Mouse (Mus musculus) midbrain, embryonic 12.5 days (tissue): ENCODE data around the gene Olfr920. TPM values are rescaled to one million over a fixed set of nuclear protein-coding genes. Genes with fewer than 3 reads are reported as not detected.

ENCODE experiments used
- polyA plus RNA-seq: library from polyadenylated mRNA; unstranded; fragments of >200 nt; fragmentation: Nextera tagmentation; extraction: Ambion mirVana; gene quantifications from 2 replicates; pipeline ENCODE4 v1.2.1, GENCODE M21; 2016

Olfr920 gene
- polyA plus RNA-seq, 1 experiment from 2014 or later: not detected

Other genes starting within 250 kb of the Olfr920 start
- gene Olfr911-ps1, start 230.7 kb upstream of the Olfr920 start, polyA plus RNA-seq: not detected in 2 replicates
- not detected in 2 replicates for gene Olfr910, start 214.4 kb upstream of the Olfr920 start, polyA plus RNA-seq
- gene Olfr912, start 172.1 kb upstream of the Olfr920 start, polyA plus RNA-seq: not detected in 2 replicates
- not detected in 2 replicates for gene Olfr913, start 159.5 kb upstream of the Olfr920 start, polyA plus RNA-seq
- gene Olfr914, start 147.2 kb upstream of the Olfr920 start, polyA plus RNA-seq: not detected in 2 replicates
- not detected in 2 replicates for gene Olfr916, start 92.4 kb upstream of the Olfr920 start, polyA plus RNA-seq
- gene Olfr917, start 86.5 kb upstream of the Olfr920 start, polyA plus RNA-seq: not detected in 2 replicates
- not detected in 2 replicates for gene Olfr918, start 77.7 kb upstream of the Olfr920 start, polyA plus RNA-seq
- gene Olfr919, start 48.6 kb upstream of the Olfr920 start, polyA plus RNA-seq: not detected in 2 replicates
- gene Vwa5a, start 34.0 kb upstream of the Olfr920 start, polyA plus RNA-seq: 7.9 and 9.0 TPM in 2 replicates
- gene Olfr921, start 20.8 kb downstream of the Olfr920 start, polyA plus RNA-seq: not detected in 2 replicates
- not detected in 2 replicates for gene Olfr922, start 62.3 kb downstream of the Olfr920 start, polyA plus RNA-seq
- not detected in 2 replicates for gene Olfr923, start 74.2 kb downstream of the Olfr920 start, polyA plus RNA-seq
- gene Olfr924, start 92.2 kb downstream of the Olfr920 start, polyA plus RNA-seq: not detected in 2 replicates
- not detected in 2 replicates for gene Olfr26, start 102.8 kb downstream of the Olfr920 start, polyA plus RNA-seq
- not detected in 2 replicates for gene Olfr926, start 124.8 kb downstream of the Olfr920 start, polyA plus RNA-seq
- gene Olfr930, start 177.5 kb downstream of the Olfr920 start, polyA plus RNA-seq: not detected in 2 replicates
- not detected in 2 replicates for gene Olfr933, start 220.0 kb downstream of the Olfr920 start, polyA plus RNA-seq
- gene Olfr934, start 236.0 kb downstream of the Olfr920 start, polyA plus RNA-seq: not detected in 2 replicates
- not detected in 2 replicates for gene Olfr935, start 247.4 kb downstream of the Olfr920 start, polyA plus RNA-seq